Mouse (Mus musculus): Measurements from ENCODE around the gene Hes7.
A peak's percentile ranks its signal among the peaks of the same experiment; 100 is the strongest.

Hes7 gene

GRCm38 (mm10) chr11:69151004-69151403, 30.8 kb downstream of the Hes7 start:
- DNase-seq = no peak

- no peak for DNase-seq
These were observed 33.6 kb downstream of the Hes7 start for GRCm38 (mm10) chr11:69153831-69154230.

GRCm38 (mm10) chr11:69155351-69155750, 35.1 kb downstream of the Hes7 start:
- no peak for DNase-seq

- no peak for DNase-seq
These were observed 36.6 kb downstream of the Hes7 start, which contains the start of gene Alox12b for GRCm38 (mm10) chr11:69156800-69157199. Gene Alox12b, plus strand, starts transcription at chr11:69156989.

GRCm38 (mm10) chr11:69169313-69169712, 49.1 kb downstream of the Hes7 start:
- no peak for DNase-seq

GRCm38 (mm10) chr11:69171626-69172025, 51.4 kb downstream of the Hes7 start:
- DNase-seq = peak; percentile 51 to 60

GRCm38 (mm10) chr11:69172606-69173005, 52.4 kb downstream of the Hes7 start:
- DNase-seq = no peak
